Mouse (Mus musculus) E14TG2a.4 (cell line): ENCODE measurements around the gene Cfap97d1.

Experiments used
- H3K27me3 ChIP-seq: 2 replicates; pipeline ENCODE4 v1.6.1; 2014; ENCODE audit warnings: low read length, control low read depth; ENCODE audit not compliant: insufficient read depth
- H3K36me3 ChIP-seq: 2 replicates; pipeline ENCODE4 v1.6.1; 2014; ENCODE audit warnings: low read length, control low read depth; ENCODE audit not compliant: insufficient read depth
- H3K4me1 ChIP-seq: replicated peaks from 2 replicates; pipeline ENCODE4 v1.6.1; 2014; ENCODE audit warnings: low read depth, low read length, control low read depth
- H3K4me3 ChIP-seq: replicated peaks from 2 replicates; pipeline ENCODE4 v1.5.1; 2014; ENCODE audit warnings: mild to moderate bottlenecking, low read length
- H3K9me3 ChIP-seq: 2 replicates; pipeline ENCODE4 v1.6.1; 2014; ENCODE audit warnings: low read length, control low read depth
- CTCF ChIP-seq: conservative IDR thresholded peaks from 2 replicates; pipeline ENCODE4 v1.5.1; 2014; ENCODE audit warnings: low read length
- NANOG ChIP-seq: IDR thresholded peaks from 2 replicates; pipeline ENCODE4 v1.6.1; 2014; ENCODE audit warnings: borderline replicate concordance, low read length, mixed read lengths
- POU5F1 ChIP-seq: IDR thresholded peaks from 2 replicates; pipeline ENCODE4 v1.6.1; 2014; ENCODE audit warnings: low read length, borderline replicate concordance

The Cfap97d1 gene

DNA sequence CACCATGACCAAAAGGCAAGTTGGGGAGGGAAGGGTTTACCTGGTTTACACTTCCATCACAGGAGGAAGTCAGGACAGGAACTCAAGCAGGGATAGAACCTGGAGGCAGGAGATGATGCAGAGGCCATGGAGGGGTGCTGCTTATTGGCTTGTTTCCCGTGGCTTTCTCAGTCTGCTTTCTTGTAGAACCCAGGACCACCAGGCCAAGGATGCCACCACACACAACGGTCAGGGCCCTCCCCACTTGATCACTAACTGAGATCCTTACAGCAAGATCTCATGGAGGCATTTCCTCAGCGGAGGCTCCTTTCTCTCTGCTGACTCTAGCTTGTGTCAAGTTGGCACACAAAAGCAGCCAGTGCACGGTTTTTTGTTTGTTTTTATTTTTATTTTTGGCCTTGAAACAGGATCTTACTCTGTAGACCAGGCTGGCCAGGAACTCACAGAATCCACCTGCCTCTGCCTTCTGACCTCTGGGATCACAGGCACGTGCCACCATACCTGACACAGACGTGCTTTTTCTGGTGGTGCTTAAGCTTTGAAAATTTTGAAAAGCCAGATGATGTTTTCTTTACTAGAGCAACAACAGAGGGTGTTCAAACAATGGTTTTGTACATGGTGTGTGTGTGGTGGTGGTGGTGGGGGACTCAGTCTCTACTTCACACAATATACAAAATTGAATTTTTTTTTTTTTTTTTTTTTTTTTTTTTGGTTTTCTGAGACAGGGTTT lies 44.2 kb downstream of the Cfap97d1 start, which contains the start of gene Mpp3:
TSS of gene Mpp3 (minus strand) at position 375 of the 730 bp plus-strand sequence.
- Histone ChIP-seq H3K4me1 (peaks cover 28% of the 10 kb centered on the region), H3K4me3 (peak within 1 kb of the TSS; percentile 84)
- TF ChIP-seq NANOG (no peak), CTCF (no peak), POU5F1 (no peak)

GRCm38 (mm10) chr11:102029304-102029703 lies 45.2 kb downstream of the Cfap97d1 start:
- no peak for TF ChIP-seq POU5F1
- no peak for TF ChIP-seq CTCF
- TF ChIP-seq NANOG = no peak
- Histone ChIP-seq H3K9me3 (no peaks in the 10 kb centered on the region), H3K36me3 (no peaks in the 10 kb centered on the region), H3K4me1 (peaks cover 23% of the 10 kb centered on the region), H3K4me3 (no peak overlapping the region), H3K27me3 (peaks cover 56% of the 10 kb centered on the region)

More for the DNA sequence above, 44.2 kb downstream of the Cfap97d1 start, which contains the start of gene Mpp3:
- no peaks in the 10 kb centered on the region for H3K9me3 ChIP-seq
- no peaks in the 10 kb centered on the region for H3K36me3 ChIP-seq
- peaks cover 66% of the 10 kb centered on the region for H3K27me3 ChIP-seq

DNA sequence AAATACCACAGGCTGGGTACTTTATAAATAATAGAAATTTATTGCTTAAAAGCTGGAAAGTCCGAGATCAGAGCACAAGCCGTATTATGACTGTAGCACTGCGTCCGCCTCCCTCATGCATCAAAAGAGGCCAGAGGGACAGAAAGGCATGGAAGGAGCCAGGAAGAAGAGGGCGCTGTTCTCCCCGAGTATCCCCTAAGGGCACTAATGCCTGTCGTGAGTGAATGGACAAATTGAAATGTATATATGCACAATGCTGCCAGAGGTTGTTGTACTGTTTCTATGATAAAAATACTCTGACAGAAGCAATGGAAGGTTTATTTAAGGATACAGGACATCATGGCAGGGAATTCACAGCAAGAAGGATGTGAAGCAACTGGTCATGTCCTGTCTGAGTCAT lies 45.9 kb downstream of the Cfap97d1 start:
- Histone ChIP-seq H3K27me3 (peaks cover 49% of the 10 kb centered on the region), H3K4me1 (peaks cover 21% of the 10 kb centered on the region), H3K36me3 (no peaks in the 10 kb centered on the region), H3K9me3 (no peaks in the 10 kb centered on the region), H3K4me3 (no peak overlapping the region)
- TF ChIP-seq POU5F1 (no peak), CTCF (no peak), NANOG (no peak)

DNA sequence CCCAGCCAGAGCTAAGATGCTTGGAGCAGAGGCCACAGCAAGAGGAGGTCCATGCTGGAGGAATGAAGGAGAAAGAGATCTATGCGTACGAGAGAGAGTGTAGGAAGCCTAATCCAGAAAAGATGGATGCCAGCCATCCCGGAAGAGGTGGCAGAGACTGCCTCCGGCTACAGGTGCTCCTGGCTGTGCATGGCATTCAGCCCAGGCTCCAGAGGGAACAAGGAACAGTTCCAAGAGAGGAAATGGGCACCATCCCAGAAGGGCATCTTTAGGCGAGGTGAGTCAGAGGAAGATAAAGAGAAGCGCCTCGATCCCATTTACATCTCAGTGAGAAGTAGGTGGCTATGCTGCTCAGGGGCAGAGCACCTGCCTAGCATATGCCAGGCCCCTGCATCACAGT lies 47.1 kb downstream of the Cfap97d1 start:
- peaks cover 37% of the 10 kb centered on the region for H3K27me3 ChIP-seq
- H3K4me3 ChIP-seq = no peak overlapping the region
- H3K4me1 ChIP-seq = peaks cover 9% of the 10 kb centered on the region
- TF ChIP-seq POU5F1 = no peak
- H3K36me3 ChIP-seq = no peaks in the 10 kb centered on the region
- no peaks in the 10 kb centered on the region for H3K9me3 ChIP-seq

GRCm38 (mm10) chr11:102033055-102033591 lies 49.0 kb downstream of the Cfap97d1 start:
- Histone ChIP-seq H3K4me3 (no peak overlapping the region), H3K4me1 (peaks cover 3% of the 10 kb centered on the region; the same call in 1 of the 2 replicates), H3K36me3 (no peaks in the 10 kb centered on the region), H3K9me3 (no peaks in the 10 kb centered on the region), H3K27me3 (peaks cover 28% of the 10 kb centered on the region)
- no peak for TF ChIP-seq POU5F1

GRCm38 (mm10) chr11:102034887-102035286 lies 50.8 kb downstream of the Cfap97d1 start:
- no peaks in the 10 kb centered on the region for H3K36me3 ChIP-seq
- peaks cover 3% of the 10 kb centered on the region; the same call in 1 of the 2 replicates for H3K4me1 ChIP-seq

GRCm38 (mm10) chr11:102035456-102035960 lies 51.4 kb downstream of the Cfap97d1 start:
- H3K27me3 ChIP-seq = peaks cover 15% of the 10 kb centered on the region
- peaks cover 3% of the 10 kb centered on the region; the same call in 1 of the 2 replicates for H3K4me1 ChIP-seq
- H3K36me3 ChIP-seq = no peaks in the 10 kb centered on the region
- H3K4me3 ChIP-seq = no peak overlapping the region
- no peak for TF ChIP-seq CTCF
- no peak for TF ChIP-seq NANOG
- TF ChIP-seq POU5F1 = no peak
- no peaks in the 10 kb centered on the region for H3K9me3 ChIP-seq

More at GRCm38 (mm10) chr11:102034887-102035286, 50.8 kb downstream of the Cfap97d1 start:
- Histone ChIP-seq H3K9me3 (no peaks in the 10 kb centered on the region), H3K27me3 (peaks cover 18% of the 10 kb centered on the region), H3K4me3 (no peak overlapping the region)
- TF ChIP-seq POU5F1 = no peak
- TF ChIP-seq NANOG = no peak
- TF ChIP-seq CTCF = no peak

DNA sequence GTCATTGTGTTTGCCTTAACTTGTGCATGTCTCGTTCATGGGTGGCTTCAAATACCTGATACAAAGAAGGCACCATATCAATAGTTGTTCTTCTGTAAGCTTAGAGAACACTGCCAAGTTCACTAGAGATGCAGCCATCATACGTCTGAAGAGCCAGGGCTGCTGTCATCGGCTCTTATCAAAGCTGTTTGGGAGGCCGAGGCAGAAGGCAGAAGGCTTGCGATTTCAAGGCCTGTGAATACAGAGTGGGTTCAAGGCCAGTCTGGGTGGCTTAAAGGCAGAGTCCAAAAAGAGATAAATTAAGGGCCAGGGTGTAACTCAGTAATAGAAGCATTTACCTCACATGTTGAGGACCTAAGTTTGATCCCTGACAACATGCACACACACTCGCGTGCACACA lies 52.3 kb downstream of the Cfap97d1 start:
- Histone ChIP-seq H3K9me3 (no peaks in the 10 kb centered on the region), H3K4me1 (peaks cover 3% of the 10 kb centered on the region; the same call in 1 of the 2 replicates), H3K36me3 (no peaks in the 10 kb centered on the region), H3K27me3 (peaks cover 9% of the 10 kb centered on the region), H3K4me3 (no peak overlapping the region)
- no peak for TF ChIP-seq NANOG
- no peak for TF ChIP-seq POU5F1
- TF ChIP-seq CTCF = no peak

DNA sequence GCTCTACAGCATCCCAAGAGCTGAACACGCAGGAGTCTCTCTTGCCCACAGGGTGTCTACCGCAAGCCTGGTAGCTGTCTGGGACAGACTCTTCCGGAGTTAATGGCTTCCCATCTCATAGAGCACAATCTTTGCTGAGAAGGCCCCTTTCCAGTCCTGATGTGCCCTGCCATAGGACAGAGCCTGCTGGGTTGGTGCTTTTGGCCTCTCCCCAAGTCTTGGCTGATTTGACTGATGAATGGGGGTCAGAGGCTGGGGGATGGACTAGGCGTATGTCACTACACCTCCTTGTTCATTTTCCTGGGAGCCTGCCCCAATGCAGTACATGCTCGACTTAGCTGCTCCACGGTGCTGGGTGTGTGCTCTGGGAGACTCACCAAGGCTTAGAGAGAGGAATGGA lies 53.7 kb downstream of the Cfap97d1 start:
- TF ChIP-seq POU5F1 (no peak), NANOG (no peak), CTCF (no peak)
- H3K27me3 ChIP-seq = peaks cover 8% of the 10 kb centered on the region; the same call in 1 of the 2 replicates
- peaks cover 6% of the 10 kb centered on the region; the same call in 1 of the 2 replicates for H3K4me1 ChIP-seq
- no peak overlapping the region for H3K4me3 ChIP-seq
- H3K36me3 ChIP-seq = no peaks in the 10 kb centered on the region
- H3K9me3 ChIP-seq = no peaks in the 10 kb centered on the region
